Mouse (Mus musculus) CH12.LX (cell line): ENCODE data around the gene Rdh7. TPM values are rescaled to one million over a fixed set of nuclear protein-coding genes. Genes with fewer than 3 reads are reported as not detected.

Experiments used
- DNase-seq: peaks from one replicate; pipeline ENCODE4 v3.0.0-alpha.2; 2013; ENCODE audit errors: extremely low read depth
- H3K27ac ChIP-seq: 2 replicates; pipeline ENCODE4 v1.5.1; 2012; ENCODE audit warnings: low read depth, mild to moderate bottlenecking, control low read depth, moderate library complexity; ENCODE audit not compliant: insufficient read depth
- H3K27me3 ChIP-seq: replicated peaks from 2 replicates; pipeline ENCODE3; 2012; ENCODE audit warnings: inconsistent platforms
- H3K36me3 ChIP-seq, 2 experiments: replicated peaks in 1 of 2; 2 replicates each; pipeline versions ENCODE3 to v1.6.1; 2012; ENCODE audit warnings: inconsistent platforms in 1 of 2, low read length in 1 of 2, mild to moderate bottlenecking in 1 of 2, mixed read lengths in 1 of 2, moderate library complexity in 1 of 2; ENCODE audit not compliant: control insufficient read depth in 1 of 2, insufficient read depth in 1 of 2
- H3K4me1 ChIP-seq, 2 experiments: 2 replicates each; pipeline ENCODE4 v1.6.1; 2012; ENCODE audit warnings: inconsistent platforms in 1 of 2, moderate library complexity in 1 of 2; ENCODE audit not compliant: insufficient read depth in 2 of 2, control insufficient read depth in 1 of 2
- H3K4me2 ChIP-seq: 2 replicates; pipeline ENCODE4 v1.6.1; 2012; ENCODE audit warnings: low read depth, mild to moderate bottlenecking, control low read depth; ENCODE audit not compliant: poor library complexity, insufficient read depth, severe bottlenecking
- H3K4me3 ChIP-seq, 3 experiments: fragments of 150-350 bp in 1 of 3; sonication (generic) in 1 of 3; replicated peaks in 1 of 3; 2 replicates each; pipeline versions ENCODE3 to v1.5.1; 2011 to 2012; ENCODE audit warnings: low read depth in 2 of 3, low read length in 2 of 3, mild to moderate bottlenecking in 2 of 3, moderate library complexity in 2 of 3, control low read depth in 1 of 3, improper control_type of control experiment in 1 of 3, inconsistent platforms in 1 of 3, mixed read lengths in 1 of 3; ENCODE audit not compliant: poor library complexity in 1 of 3
- H3K79me2 ChIP-seq: replicated peaks from 2 replicates; pipeline ENCODE4 v1.6.1; 2012; ENCODE audit warnings: mild to moderate bottlenecking, moderate library complexity; ENCODE audit not compliant: control insufficient read depth, poor library complexity, insufficient read depth, severe bottlenecking; ENCODE audit errors: extremely low read depth
- H3K9ac ChIP-seq: 2 replicates; pipeline ENCODE4 v1.6.1; 2012; ENCODE audit warnings: low read depth, mild to moderate bottlenecking, control low read depth, moderate library complexity; ENCODE audit not compliant: insufficient read depth
- H3K9me3 ChIP-seq: replicated peaks from 2 replicates; pipeline ENCODE3; 2012; ENCODE audit warnings: low read length, inconsistent platforms, mixed read lengths
- BHLHE40 ChIP-seq: IDR thresholded peaks from 2 replicates; pipeline ENCODE4 v1.6.1; 2011; ENCODE audit warnings: mild to moderate bottlenecking, low read depth, low read length, improper control_type of control experiment
- CHD1 ChIP-seq: IDR thresholded peaks from 2 replicates; pipeline ENCODE4 v1.6.1; 2012; ENCODE audit warnings: low read depth, low read length, improper control_type of control experiment, inconsistent platforms
- CTCF ChIP-seq, 2 experiments: IDR thresholded peaks in 1 of 2; conservative IDR thresholded peaks in 1 of 2; 2 replicates each; pipeline ENCODE4 v1.5.1; 2011 to 2012; ENCODE audit warnings: low read depth in 2 of 2, low read length in 2 of 2, improper control_type of control experiment in 1 of 2, inconsistent platforms in 1 of 2, mild to moderate bottlenecking in 1 of 2, moderate library complexity in 1 of 2
- EP300 ChIP-seq: IDR thresholded peaks from 2 replicates; pipeline ENCODE4 v1.6.1; 2011; ENCODE audit warnings: low read length, improper control_type of control experiment
- ETS1 ChIP-seq: conservative IDR thresholded peaks from 2 replicates; pipeline ENCODE4 v1.6.1; 2012; ENCODE audit warnings: low read depth, mild to moderate bottlenecking, inconsistent platforms, low read length, improper control_type of control experiment, moderate library complexity
- GABPA ChIP-seq: IDR thresholded peaks from 2 replicates; pipeline ENCODE4 v1.6.1; 2012; ENCODE audit warnings: low read depth, low read length, improper control_type of control experiment, inconsistent platforms; ENCODE audit not compliant: insufficient replicate concordance
- HCFC1 ChIP-seq: IDR thresholded peaks from 2 replicates; pipeline ENCODE4 v1.6.1; 2012; ENCODE audit warnings: low read depth, mild to moderate bottlenecking, inconsistent platforms, low read length, improper control_type of control experiment
- IRF4 ChIP-seq: IDR thresholded peaks from 2 replicates; pipeline ENCODE4 v1.6.1; 2014; ENCODE audit warnings: low read depth, mild to moderate bottlenecking, inconsistent platforms, low read length, improper control_type of control experiment
- JUND ChIP-seq: conservative IDR thresholded peaks from 2 replicates; pipeline ENCODE4 v1.6.1; 2011; ENCODE audit warnings: low read depth, low read length, improper control_type of control experiment
- KAT2A ChIP-seq: IDR thresholded peaks from 2 replicates; pipeline ENCODE4 v1.6.1; 2012; ENCODE audit warnings: low read length, improper control_type of control experiment, inconsistent platforms; ENCODE audit not compliant: insufficient replicate concordance
- MAFK ChIP-seq: IDR thresholded peaks from 2 replicates; pipeline ENCODE4 v1.6.1; 2011; ENCODE audit warnings: low read length, improper control_type of control experiment; ENCODE audit not compliant: insufficient replicate concordance
- MAX ChIP-seq: IDR thresholded peaks from 2 replicates; pipeline ENCODE4 v1.6.1; 2011; ENCODE audit warnings: low read length, improper control_type of control experiment
- MAZ ChIP-seq: IDR thresholded peaks from 2 replicates; pipeline ENCODE4 v1.6.1; 2012; ENCODE audit warnings: low read depth, mild to moderate bottlenecking, inconsistent platforms, low read length, improper control_type of control experiment, moderate library complexity
- MXI1 ChIP-seq: IDR thresholded peaks from 2 replicates; pipeline ENCODE4 v1.6.1; 2011; ENCODE audit warnings: mild to moderate bottlenecking, low read depth, low read length, improper control_type of control experiment
- MYC ChIP-seq: IDR thresholded peaks from 2 replicates; pipeline ENCODE4 v1.6.1; 2011; ENCODE audit warnings: low read depth, mild to moderate bottlenecking, improper control_type of control experiment, low read length
- NELFE ChIP-seq: IDR thresholded peaks from 2 replicates; pipeline ENCODE4 v1.6.1; 2011; ENCODE audit warnings: low read depth, low read length, improper control_type of control experiment
- PAX5 ChIP-seq: IDR thresholded peaks from 2 replicates; pipeline ENCODE4 v1.6.1; 2012; ENCODE audit warnings: low read length, inconsistent platforms, mixed read lengths
- POLR2A ChIP-seq: IDR thresholded peaks from 2 replicates; pipeline ENCODE4 v1.6.1; 2011; ENCODE audit warnings: low read depth, mild to moderate bottlenecking, improper control_type of control experiment, low read length
- POLR2AphosphoS2 ChIP-seq: IDR thresholded peaks from 2 replicates; pipeline ENCODE4 v1.6.1; 2011; ENCODE audit warnings: low read depth, low read length, improper control_type of control experiment
- RAD21 ChIP-seq: IDR thresholded peaks from 2 replicates; pipeline ENCODE4 v1.6.1; 2011; ENCODE audit warnings: low read depth, mild to moderate bottlenecking, low read length, improper control_type of control experiment, moderate library complexity
- SIN3A ChIP-seq: IDR thresholded peaks from 2 replicates; pipeline ENCODE4 v1.6.1; 2012; ENCODE audit warnings: low read length, improper control_type of control experiment, inconsistent platforms
- TBP ChIP-seq: conservative IDR thresholded peaks from 2 replicates; pipeline ENCODE4 v1.6.1; 2011; ENCODE audit warnings: low read depth, low read length, improper control_type of control experiment
- USF1 ChIP-seq: IDR thresholded peaks from 2 replicates; pipeline ENCODE4 v1.6.1; 2014; ENCODE audit warnings: low read depth, mild to moderate bottlenecking, inconsistent platforms, low read length, improper control_type of control experiment
- USF2 ChIP-seq: conservative IDR thresholded peaks from 2 replicates; pipeline ENCODE4 v1.6.1; 2011; ENCODE audit warnings: low read depth, low read length, improper control_type of control experiment
- ZKSCAN1 ChIP-seq: IDR thresholded peaks from 2 replicates; pipeline ENCODE4 v1.6.1; 2012; ENCODE audit warnings: low read depth, inconsistent platforms, low read length, improper control_type of control experiment, borderline replicate concordance
- ZMIZ1 ChIP-seq: IDR thresholded peaks from 2 replicates; pipeline ENCODE4 v1.6.1; 2012; ENCODE audit warnings: low read depth, mild to moderate bottlenecking, inconsistent platforms, low read length, improper control_type of control experiment
- dilution Hi-C: fragments of 300-500 bp; cut with MboI; formaldehyde crosslinking; loops from 2 replicates; pipeline ENCODE4 v1.14.3; 2020; ENCODE audit warnings: low sequenced_read_pairs; ENCODE audit not compliant: extremely low pct_unique_long_range_greater_than_20kb, extremely low pct_ligation_motif_present
- in situ Hi-C: fragments of 300-500 bp; cut with MboI; formaldehyde crosslinking; loops from 3 replicates; pipeline ENCODE4 v1.14.3; 2019; ENCODE audit warnings: low sequenced_read_pairs, low pct_ligation_motif_present, low pct_unique_long_range_greater_than_20kb, mixed read lengths
- polyA plus RNA-seq: library from polyadenylated mRNA; unstranded; fragments of >175 nt; gene quantifications from 2 replicates; pipeline ENCODE4 v1.2.1, GENCODE M21; 2012; ENCODE audit warnings: low read depth; ENCODE audit not compliant: insufficient read length
- total RNA-seq, 2 experiments: library from RNA; depleted of rRNA; stranded (reverse); fragments of 300-350 nt in 1 of 2; fragments of >200 nt in 1 of 2; gene quantifications; 2 replicates each; pipeline ENCODE4 v1.2.3; 2012 to 2014

The Rdh7 gene
- total and polyA plus RNA-seq, 3 experiments: not detected

- no peak for DNase-seq
- no peaks in the 10 kb centered on the region for H3K9me3 ChIP-seq
- H3K4me3 ChIP-seq: no peak within 1 kb of the TSS
- no peaks in the 10 kb centered on the region for H3K79me2 ChIP-seq
- no peak within 1 kb of the TSS for H3K4me2 ChIP-seq
- dilution Hi-C loops (no loop called here), in situ Hi-C loops (loop anchor here (5.0 kb wide), 1 partner anchor 56 kb away; no protein-coding TSS in a partner anchor)
- H3K36me3 ChIP-seq: no peaks in the 10 kb centered on the region
- H3K4me1 ChIP-seq: no peaks in the 10 kb centered on the region
- TF ChIP-seq BHLHE40 (no peak), USF2 (no peak), CTCF (conservative IDR thresholded peaks at IDR 0.05 in 1 of 2, IDR thresholded peaks at IDR 0.05 in 1 of 2; ENCODE audit: low read depth in 2 of 2, low read length in 2 of 2) (no peak), ZMIZ1 (no peak), TBP (no peak), IRF4 (no peak), ZKSCAN1 (no peak), SIN3A (no peak), USF1 (no peak), POLR2A (no peak), MYC (no peak), NELFE (no peak), POLR2AphosphoS2 (no peak), CHD1 (no peak), ETS1 (no peak)
- H3K27ac ChIP-seq: no peak within 1 kb of the TSS
- H3K27me3 ChIP-seq: peaks cover 77% of the 10 kb centered on the region
- H3K9ac ChIP-seq: no peak within 1 kb of the TSS
Observed at GRCm38 (mm10) chr10:127898218-127898617, 9.6 kb upstream of the Rdh7 start, which contains the start of gene Sdr9c7. Gene Sdr9c7 (plus strand): TSS chr10:127898518.

- in situ Hi-C loops: loop anchor here (5.0 kb wide), 1 partner anchor 55 kb away; no protein-coding TSS in a partner anchor
- no peak for DNase-seq
- dilution Hi-C loops: no loop called here
- Histone ChIP-seq H3K4me1 (no peaks in the 10 kb centered on the region), H3K36me3 (no peaks in the 10 kb centered on the region), H3K27me3 (peaks cover 81% of the 10 kb centered on the region), H3K79me2 (no peaks in the 10 kb centered on the region), H3K9ac (no peak overlapping the region), H3K4me3 (no peak overlapping the region), H3K9me3 (no peaks in the 10 kb centered on the region), H3K4me2 (no peak overlapping the region), H3K27ac (no peak overlapping the region)
- TF ChIP-seq MYC (no peak), KAT2A (no peak), MAZ (no peak), USF2 (no peak), TBP (no peak), MAX (no peak), EP300 (no peak), HCFC1 (no peak), POLR2AphosphoS2 (no peak), RAD21 (no peak), MXI1 (no peak), GABPA (no peak), POLR2A (no peak), ETS1 (no peak), CTCF (conservative IDR thresholded peaks at IDR 0.05 in 1 of 2, IDR thresholded peaks at IDR 0.05 in 1 of 2; ENCODE audit: low read depth in 2 of 2, low read length in 2 of 2) (no peak), MAFK (no peak), JUND (no peak), ZMIZ1 (no peak), PAX5 (no peak)
Observed at GRCm38 (mm10) chr10:127897506-127897905, 8.9 kb upstream of the Rdh7 start.
